In the genomic region with DNA sequence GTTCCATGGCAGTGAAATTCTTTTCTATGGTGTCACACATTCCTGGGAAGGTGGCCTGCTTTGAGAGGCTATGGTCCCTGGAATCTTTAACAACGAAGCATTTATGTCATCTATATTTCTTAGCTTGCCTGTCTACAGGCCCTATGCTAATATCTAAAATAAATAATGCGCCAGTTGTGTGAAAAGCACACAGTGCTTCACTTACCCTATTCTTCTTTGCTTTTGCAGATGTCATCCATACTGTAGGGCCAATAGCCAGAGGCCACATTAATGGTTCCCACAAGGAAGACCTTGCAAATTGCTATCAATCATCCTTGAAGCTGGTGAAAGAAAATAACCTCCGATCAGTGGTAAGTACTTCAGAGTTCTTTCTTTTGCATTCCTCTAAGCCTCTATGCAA, we compare ENCODE assay signal across 14 mouse cellular contexts.
"Had no signal": no experiment of that assay in that cellular context is flagged by ENCODE, and none has a peak within 500 bp of the region (broad histone marks: within the 10 kb centered on the region; RNA-seq: fewer than 3 reads in every experiment).

No protein-coding gene starts in this region.

- H3K4me1 ChIP-seq: liver, embryonic 15.5 days; midbrain, embryonic 15.5 days had no signal

- H3K4me2 ChIP-seq: liver, embryonic 11.5 days; liver, embryonic 15.5 days; midbrain, embryonic 11.5 days; midbrain, embryonic 15.5 days had no signal

- H3K36me3 ChIP-seq: liver, embryonic 15.5 days; midbrain, embryonic 15.5 days had no signal

- H3K27me3 ChIP-seq: liver, embryonic 15.5 days; midbrain, embryonic 15.5 days had no signal

- ATAC-seq: lung, postnatal 0 days; midbrain, embryonic 15.5 days had no signal

- DNase-seq: kidney, adult 9 months; kidney, postnatal 36 days; layer of hippocampus, adult 9-11 months; lung, adult 2 months; lung, postnatal 4 days; right cerebral cortex, postnatal 14 days; thymus, postnatal 4 days had no signal

- H3K9ac ChIP-seq: liver, embryonic 15.5 days; midbrain, embryonic 15.5 days had no signal

- H3K4me3 ChIP-seq: liver, embryonic 15.5 days; midbrain, embryonic 15.5 days had no signal

- H3K9me3 ChIP-seq: liver, embryonic 15.5 days; midbrain, embryonic 15.5 days had no signal

- H3K27ac ChIP-seq: kidney, postnatal 0 days; liver, embryonic 15.5 days; midbrain, embryonic 15.5 days; stomach, postnatal 0 days had no signal
